Mouse (Mus musculus) kidney, adult 11 months (tissue): Measurements from ENCODE around the gene Rad54l2.
A peak's percentile ranks its signal among the peaks of the same experiment; 100 is the strongest.

Experiments used
- DNase-seq: peaks from one replicate; pipeline ENCODE4 v3.0.0; 2022

Rad54l2 gene

GRCm38 (mm10) chr9:106739962-106740361 lies 49.0 kb downstream of the Rad54l2 start:
- no peak for DNase-seq

DNA sequence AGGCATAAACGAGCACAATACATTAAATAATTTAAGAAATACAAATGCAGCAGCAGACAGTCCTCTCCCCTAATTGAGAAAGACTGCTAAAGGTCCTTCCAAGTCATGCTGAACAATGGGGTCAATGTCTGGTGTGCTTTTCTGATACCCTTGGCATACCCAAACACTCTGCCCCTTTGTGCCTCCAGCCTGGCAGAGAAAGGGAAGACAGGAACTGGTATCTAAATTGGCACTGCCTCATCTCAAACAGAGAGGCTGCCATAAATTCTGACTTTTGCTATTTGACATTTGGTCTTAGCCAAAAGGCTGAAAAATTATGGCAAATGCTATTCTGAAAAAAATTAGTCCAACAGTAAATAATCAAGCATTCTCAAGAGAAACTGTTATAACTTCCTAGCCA lies 49.9 kb downstream of the Rad54l2 start:
- no peak for DNase-seq

- DNase-seq = no peak
These were observed 50.6 kb downstream of the Rad54l2 start for GRCm38 (mm10) chr9:106738199-106738985.

- no peak for DNase-seq
These were observed 55.3 kb downstream of the Rad54l2 start for GRCm38 (mm10) chr9:106733690-106734089.

DNA sequence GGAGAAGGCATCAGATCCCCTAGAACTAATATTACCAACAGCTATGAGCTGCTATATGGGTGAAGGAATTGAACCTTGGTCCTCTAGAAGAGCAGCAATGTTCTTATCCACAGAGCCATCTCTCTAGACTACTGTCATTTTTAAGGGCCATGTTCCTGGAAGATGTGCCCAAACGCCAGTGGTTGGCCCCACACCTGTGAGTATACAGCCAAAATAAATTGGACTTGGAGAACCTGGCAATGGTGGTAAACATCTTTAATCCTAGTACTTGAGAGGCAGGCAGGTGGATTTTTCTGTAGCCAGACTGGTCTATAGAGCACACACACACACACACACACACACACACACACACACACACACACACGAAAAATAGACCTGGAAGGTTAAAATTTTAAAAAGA lies 59.6 kb downstream of the Rad54l2 start:
- DNase-seq = no peak

- no peak for DNase-seq
These were observed 62.1 kb downstream of the Rad54l2 start for GRCm38 (mm10) chr9:106726891-106727290.

GRCm38 (mm10) chr9:106725435-106725834 lies 63.6 kb downstream of the Rad54l2 start:
- no peak for DNase-seq

- DNase-seq = no peak
These were observed 64.1 kb downstream of the Rad54l2 start for GRCm38 (mm10) chr9:106724864-106725263.

DNA sequence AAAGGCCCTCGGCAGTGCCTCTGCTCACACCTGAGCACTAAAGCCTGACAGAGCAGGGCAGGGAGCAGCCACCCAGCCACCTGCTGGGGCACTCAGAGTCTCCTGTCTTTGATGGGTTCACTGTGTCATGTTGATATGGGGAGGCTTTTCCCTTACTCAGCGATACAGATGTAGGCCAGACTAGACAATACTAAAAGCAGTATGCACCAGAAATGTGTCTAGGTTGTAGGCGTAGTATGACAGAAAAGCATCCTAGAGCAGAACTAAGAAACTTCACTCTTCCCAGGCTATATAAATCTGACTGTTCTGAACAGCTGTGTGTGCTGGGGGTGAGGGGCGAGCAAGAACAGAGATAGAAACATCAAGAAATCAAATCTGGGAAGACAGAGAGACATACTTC lies 72.3 kb downstream of the Rad54l2 start:
- DNase-seq = no peak

- no peak for DNase-seq
These were observed 72.8 kb downstream of the Rad54l2 start for GRCm38 (mm10) chr9:106716232-106716631.

- no peak for DNase-seq
These were observed 76.5 kb downstream of the Rad54l2 start for GRCm38 (mm10) chr9:106712470-106712869.

- no peak for DNase-seq
These were observed 96.0 kb downstream of the Rad54l2 start for GRCm38 (mm10) chr9:106692973-106693481.

- no peak for DNase-seq
These were observed 100.2 kb downstream of the Rad54l2 start for GRCm38 (mm10) chr9:106688834-106689233.

GRCm38 (mm10) chr9:106686983-106687650 lies 101.9 kb downstream of the Rad54l2 start:
- DNase-seq = peak; percentile 69

- peak; percentile 90 for DNase-seq
These were observed 103.5 kb downstream of the Rad54l2 start, which contains the start of gene Tex264 for GRCm38 (mm10) chr9:106685249-106686101. Gene Tex264 (minus strand): TSS chr9:106685927.

DNA sequence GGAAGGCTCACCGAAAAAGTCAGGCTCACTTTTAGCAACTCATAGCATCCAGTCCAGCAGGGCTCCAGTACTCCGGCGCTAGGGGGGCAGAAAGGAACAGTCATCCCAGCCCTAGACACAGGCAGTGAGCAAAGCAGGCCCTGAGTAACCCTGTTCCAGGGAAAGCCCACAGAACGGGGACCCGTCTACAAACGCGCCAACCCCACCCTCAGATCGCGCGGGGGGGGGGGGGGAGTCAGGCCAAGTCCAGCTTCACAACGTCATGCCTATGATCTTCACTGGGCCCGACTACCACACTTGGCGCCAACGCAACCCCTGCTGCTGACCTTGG lies 104.1 kb downstream of the Rad54l2 start:
- no peak for DNase-seq

GRCm38 (mm10) chr9:106684093-106684872 lies 104.7 kb downstream of the Rad54l2 start:
- DNase-seq = no peak

GRCm38 (mm10) chr9:106681026-106681425 lies 108.0 kb downstream of the Rad54l2 start:
- DNase-seq = no peak

DNA sequence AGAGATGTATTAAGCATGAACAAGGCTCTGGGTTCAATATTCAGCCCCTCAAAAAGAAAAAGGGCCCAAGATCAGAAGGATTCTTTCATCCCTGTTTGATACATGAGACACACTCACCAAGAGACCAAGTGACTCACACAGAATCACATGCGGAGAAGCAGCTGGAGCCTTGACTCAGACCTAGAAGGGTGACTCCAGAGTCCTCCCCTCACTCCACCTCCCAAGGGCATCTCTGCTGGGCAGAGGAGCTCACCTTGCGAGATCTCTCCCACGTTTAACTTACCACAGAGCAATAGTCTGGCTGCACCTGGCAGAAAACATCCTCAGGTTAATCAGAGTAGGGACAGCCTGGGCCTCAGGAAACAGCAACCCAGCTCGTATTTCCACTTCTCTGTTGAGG lies 110.8 kb downstream of the Rad54l2 start:
- DNase-seq = no peak

- DNase-seq = no peak
These were observed 111.3 kb downstream of the Rad54l2 start for GRCm38 (mm10) chr9:106677702-106678101.

- no peak for DNase-seq
These were observed 112.4 kb downstream of the Rad54l2 start for GRCm38 (mm10) chr9:106676571-106676970.

DNA sequence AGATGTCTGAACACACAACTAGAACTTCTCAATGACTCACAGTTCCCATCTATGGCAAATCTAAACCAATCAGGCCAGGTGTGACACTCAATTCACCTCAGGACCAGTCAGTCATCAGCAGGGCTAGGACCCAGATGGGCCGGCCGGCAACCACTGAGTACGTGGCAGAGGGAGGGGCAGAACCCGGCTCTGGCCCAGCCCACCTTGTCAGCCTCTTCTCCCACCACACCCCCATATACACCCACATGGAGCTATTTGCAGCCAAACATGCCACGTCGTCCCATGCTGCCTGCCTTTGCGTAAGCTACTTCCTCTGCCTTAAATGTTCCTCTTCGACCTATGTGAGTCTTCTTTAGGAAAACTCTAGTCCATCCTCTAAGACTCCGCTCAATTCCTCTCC lies 113.0 kb downstream of the Rad54l2 start:
- no peak for DNase-seq
